Mouse (Mus musculus): ENCODE measurements around the gene Tmbim1. TPM values are rescaled to one million over a fixed set of nuclear protein-coding genes. Genes with fewer than 3 reads are reported as not detected.
"Not testable (repeated sequence)": the region's sequence is repeated elsewhere in the genome, so short reads cannot be mapped to it uniquely, and the experiment has no call there.

The Tmbim1 gene
- total RNA-seq, 2 experiments from 2014 or later = 19.5 to 19.7 TPM

DNA sequence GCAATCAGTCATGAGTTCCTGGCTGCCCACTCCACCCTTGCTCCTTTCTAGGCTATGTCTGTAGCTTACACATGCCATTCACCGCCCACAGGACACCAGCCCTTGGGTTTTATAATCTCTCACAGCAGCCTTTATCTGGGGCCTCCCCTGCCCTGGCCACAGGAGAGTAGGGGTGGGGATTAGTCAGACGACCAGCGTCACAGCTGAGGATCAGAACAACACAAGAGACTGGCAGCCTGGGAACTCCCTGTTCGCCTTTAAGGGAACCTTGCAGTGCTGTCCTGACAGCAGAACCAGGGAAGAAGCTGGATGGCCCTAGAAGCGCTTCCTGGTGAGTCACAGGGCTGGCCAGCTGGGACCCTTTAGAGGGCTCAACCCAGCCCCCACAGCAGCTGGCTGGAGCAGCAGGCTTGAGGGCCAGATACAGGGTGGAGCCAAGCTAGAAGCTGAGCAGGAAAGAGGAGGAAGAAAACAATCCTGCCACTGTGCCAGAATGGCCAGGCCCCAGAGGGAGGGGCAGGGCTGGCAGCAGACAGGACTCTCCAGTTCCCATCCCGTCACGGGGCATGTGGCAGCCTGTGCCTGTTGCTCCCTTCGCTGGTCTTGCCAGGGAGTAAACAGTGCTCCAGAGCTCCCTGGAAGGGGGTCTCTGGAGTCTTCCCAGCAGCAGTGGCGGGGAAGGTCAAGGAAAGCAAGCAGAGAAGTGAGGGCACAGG, 9.8 kb downstream of the Tmbim1 start:
- peak; percentile 80 to 93 for DNase-seq (ENCODE audit: low spot score in 2 of 2)

DNA sequence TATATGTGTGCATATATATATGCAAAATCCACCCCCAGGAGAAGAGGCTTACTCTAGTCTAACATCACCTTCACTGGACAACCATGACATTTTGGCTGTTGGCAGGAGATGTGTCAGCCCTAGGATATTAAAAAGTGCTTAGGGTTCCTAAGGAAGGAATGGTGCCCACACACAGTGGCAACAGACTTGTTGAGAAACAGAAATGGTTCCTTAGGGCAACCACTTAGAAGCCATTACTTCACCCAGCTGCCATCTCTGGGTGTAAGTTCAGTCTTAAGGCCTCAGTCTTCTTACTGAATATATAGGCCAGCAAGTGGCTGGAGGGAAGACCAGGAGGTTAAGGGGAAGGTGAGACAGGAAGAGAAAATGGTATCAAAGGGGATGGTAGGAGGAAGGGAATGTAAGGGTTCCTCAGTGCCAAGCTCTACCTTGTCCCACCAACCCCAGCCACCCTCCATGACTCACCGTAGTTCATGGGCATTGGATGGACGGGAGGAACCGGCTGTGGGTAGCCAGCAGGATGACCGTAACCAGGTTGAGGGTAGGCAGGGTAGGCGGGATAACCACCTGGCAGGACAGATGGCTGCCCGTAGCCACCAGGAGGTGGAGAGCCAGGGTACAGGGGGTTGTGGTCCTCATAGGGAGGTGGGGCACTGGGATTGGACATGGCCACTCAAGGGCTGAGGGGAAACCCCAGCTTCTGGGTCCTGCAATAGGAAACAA, 10.5 kb downstream of the Tmbim1 start:
- DNase-seq (ENCODE audit: low spot score in 2 of 2) = no peak

DNA sequence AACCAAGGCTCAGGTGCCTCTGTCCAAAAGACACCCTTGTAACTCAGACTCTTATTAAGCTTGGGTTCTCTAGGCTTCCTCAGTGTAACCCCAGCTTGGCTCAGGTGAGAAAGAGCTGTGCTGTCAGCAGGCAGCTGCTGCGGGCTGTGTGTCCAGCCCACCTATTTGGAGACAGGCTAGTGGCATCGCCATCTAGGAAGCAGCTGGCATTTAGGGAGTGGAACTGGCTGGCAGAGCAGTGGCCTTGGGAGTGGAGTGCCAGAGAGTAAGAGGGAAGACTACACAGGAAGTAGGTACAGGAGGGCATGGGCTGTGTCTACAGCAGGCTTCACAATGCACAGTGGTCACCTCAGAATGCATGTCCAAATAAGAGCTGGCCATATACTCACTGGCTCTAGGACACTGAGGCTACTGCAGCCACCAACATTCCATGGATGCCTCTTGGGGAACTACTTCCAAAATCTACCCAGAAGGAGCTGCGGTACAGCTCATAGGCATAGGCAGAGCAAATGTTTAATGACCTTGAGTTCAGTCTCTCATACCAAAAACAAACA, 11.3 kb downstream of the Tmbim1 start:
- no peak for DNase-seq (ENCODE audit: low spot score in 2 of 2)

DNA sequence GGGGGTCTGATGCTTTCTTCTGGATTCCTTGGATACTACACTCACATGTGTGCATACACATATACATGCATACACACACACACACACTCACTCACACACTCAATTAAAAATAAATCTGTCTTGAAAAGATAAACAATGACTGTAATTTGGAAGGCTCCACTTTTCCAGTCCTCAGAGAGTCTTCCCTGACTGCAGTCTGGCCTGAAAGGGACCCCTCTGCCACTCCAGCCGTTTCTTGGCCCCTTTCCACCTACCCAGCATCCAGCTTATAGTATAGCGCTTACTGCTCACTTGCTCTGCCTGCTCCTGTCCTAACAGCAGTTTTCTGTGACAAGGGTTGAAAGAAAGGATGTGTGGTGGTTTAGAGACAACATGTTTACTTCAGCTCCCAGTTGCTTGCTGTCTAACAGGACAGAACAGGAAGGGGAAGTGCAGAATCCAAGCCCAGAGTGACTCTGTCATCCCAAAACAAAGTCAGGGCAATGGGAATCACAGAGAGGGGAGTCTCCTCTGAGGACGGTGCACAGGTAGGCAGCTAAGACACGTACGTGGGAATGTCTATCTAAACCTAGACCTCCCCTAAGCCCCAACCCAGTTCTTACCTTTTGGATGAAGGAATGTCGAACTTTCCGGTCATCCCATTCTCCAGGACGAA, 12.0 kb downstream of the Tmbim1 start:
- no peak for DNase-seq (ENCODE audit: low spot score in 2 of 2)

DNA sequence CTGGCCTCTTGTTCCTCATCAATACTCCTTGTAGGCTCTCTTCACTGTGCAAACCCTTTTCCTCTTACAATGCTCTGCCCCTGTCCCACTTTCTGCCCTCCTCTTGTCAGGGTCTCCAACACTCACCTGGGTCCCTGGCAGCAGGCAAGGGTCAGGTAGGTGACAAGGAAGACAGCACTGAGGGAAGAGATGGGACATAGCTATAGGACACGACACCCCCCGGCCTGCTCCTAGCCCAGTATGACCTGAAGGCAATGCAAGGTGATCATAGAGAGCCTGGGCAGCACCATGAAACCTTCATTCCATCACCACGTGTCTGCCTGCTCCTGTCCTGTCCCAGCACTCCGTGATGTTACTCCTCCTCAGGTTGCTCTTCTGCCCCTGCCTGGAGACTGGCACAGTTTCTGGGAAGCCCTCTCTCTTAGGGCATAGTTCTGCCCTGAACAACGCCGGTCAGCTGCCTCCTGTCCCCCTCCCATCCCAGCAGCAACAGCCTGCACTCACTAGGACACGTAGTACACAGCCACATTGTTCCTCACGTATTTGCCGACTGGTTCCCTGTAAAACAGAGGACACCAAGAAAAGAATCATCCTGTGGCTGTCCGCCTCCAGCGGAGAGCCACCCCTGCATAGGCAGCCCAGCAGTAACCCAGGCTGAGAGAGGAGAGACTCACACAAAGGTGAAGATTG, 12.9 kb downstream of the Tmbim1 start:
- no peak for DNase-seq (ENCODE audit: low spot score in 2 of 2)

DNA sequence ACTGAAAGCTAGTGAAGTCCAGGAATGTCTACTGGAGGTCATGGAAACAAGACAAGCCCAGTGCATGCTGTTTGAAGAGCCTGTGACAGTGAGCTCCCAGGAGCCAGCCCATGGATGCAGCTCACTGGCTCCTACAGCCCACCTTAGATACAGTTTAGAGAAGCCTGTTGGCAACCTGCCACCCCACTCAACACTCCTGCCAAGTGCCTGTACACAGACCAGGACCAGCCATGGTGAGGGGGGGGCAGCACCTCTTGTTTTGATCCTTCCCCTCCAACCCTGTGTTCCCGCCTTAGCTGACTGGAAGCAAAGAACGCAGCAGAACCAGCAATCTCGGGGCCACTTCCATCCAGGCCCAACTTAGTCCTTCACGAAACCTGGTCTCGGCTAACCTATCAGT, 15.3 kb downstream of the Tmbim1 start:
- no peak for DNase-seq (ENCODE audit: low spot score in 2 of 2)

DNA sequence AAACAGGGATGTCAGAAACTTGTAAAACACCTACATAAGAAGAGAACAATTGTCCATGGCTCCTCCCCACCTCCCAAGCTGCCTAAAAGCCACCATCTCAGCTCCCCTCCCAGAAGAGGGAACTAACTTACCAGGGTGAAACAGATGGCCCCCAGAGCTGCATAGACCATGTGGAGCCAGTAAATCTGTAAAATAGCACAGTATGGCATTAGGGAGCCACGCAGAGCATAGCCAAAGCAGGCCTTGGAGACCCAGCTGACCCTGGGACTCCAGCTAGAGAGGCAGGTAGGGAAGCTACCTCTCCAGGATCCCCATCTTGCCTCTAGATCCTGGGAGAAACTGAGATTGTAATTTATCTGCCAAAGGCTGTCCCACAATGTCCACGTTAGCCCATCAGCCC, 15.7 kb downstream of the Tmbim1 start:
- DNase-seq (ENCODE audit: low spot score in 2 of 2) = no peak

DNA sequence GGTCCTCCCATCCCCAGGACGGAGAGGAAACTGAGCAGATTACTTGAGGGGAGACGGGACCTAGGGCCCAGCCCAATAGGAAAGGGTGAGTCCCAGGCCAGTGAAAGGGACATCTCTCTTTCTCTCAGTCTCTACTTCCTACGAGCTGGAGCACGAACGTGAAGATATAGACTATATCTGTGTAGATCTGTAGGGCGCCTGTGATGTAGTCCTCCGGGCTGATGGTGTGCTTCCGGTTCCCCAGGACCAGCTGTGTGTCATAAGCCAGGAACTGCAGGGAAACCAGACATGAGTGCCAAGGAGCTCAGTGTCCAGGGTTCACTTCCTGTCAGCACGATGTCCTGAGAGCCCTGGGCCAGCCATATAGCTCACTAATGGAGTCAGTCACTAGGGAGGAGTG, 16.2 kb downstream of the Tmbim1 start:
- DNase-seq (ENCODE audit: low spot score in 2 of 2) = no peak

DNA sequence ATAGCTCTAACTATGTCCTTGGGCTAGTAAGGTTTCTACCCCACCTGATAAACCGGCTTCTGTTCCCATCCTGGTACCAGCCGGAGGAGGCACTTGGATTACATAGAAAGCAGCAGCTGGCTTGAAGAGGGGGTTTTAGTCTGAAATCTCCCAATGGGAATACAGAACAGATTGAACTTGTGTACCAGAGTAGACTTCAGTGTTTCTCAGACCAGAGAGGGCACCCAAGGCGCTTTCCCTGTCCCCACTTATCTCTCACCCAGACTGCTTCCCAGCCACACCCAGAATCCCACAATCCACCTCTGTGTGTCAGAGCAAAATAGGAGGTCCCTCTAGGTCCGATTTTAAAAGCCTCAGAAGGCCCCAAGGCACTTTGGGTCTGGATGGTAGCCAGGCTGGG, 17.1 kb downstream of the Tmbim1 start:
- no peak for DNase-seq (ENCODE audit: low spot score in 2 of 2)

DNA sequence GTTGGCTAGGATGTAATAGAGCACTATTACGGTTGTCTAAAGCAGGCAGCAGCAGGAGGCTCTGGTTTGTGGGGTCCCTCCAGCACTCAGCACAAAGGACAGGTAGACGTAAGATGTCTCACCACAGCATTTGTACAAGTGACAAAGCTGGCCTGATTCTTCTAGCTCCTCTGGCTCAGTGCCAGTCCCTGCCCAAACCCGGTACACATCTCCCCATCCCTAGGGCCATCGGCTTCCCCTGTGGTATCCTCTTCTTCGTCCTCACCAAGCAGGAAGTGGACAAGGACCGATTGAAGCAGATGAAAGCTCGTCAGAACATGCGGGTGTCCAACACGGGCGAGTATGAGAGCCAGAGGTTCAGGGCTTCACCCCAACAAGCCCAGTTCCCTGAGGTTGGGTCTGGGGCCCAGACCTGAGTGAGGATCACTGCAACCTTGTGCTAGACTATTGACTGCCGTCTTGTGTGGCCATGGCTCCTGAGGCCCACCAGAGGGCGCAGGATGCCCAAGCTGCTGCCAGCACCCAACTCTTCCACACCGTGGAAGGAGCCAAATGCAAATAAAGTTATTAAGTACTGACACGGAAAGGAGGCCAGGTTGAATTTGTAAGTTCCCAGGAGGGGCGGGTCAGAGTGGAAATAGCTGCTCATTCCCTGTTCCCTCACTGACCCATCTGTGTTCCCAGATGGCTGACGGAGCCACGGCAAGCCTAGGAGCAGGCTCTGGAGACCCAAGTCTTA, 18.4 kb downstream of the Tmbim1 start:
- DNase-seq (ENCODE audit: low spot score in 2 of 2) = not testable (repeated sequence)

DNA sequence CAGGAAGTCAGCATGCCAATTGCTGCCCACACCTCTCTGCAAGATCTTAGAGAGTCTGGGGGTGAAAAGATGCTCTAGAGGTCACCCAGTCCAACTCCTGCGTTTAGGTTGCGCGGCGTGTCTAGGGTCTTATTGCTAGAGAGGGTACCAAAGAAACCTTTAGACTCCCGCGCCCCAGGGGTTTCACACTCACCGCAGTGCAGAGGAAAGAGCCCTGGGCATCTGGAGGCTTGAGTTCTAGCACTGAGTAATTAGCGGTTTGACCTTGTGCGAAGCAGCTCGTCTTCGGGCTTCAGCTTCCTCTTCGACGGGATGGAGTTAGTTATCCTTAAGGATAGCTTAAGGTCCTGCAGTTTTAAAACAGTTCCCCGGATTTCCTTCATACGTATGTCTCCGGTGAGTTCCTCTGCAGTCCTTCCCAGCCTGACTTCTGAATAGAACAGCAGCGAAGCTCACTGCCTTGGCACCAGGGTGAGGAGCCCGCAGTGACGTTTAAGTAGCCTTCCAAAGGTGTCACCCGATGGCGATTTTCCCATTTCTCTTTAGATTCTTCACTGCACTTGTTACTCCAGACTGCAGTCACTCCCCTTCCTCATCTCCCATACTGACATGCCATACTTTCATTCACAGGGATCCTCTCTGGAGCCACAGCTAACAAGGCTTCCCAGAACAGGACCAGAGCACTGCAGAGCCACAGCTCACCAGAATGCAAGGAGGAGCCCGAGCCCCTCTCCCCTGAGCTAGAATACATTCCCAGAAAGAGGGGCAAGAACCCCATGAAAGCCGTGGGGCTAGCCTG, 20.0 kb downstream of the Tmbim1 start:
- DNase-seq (ENCODE audit: low spot score in 2 of 2) = no peak

DNA sequence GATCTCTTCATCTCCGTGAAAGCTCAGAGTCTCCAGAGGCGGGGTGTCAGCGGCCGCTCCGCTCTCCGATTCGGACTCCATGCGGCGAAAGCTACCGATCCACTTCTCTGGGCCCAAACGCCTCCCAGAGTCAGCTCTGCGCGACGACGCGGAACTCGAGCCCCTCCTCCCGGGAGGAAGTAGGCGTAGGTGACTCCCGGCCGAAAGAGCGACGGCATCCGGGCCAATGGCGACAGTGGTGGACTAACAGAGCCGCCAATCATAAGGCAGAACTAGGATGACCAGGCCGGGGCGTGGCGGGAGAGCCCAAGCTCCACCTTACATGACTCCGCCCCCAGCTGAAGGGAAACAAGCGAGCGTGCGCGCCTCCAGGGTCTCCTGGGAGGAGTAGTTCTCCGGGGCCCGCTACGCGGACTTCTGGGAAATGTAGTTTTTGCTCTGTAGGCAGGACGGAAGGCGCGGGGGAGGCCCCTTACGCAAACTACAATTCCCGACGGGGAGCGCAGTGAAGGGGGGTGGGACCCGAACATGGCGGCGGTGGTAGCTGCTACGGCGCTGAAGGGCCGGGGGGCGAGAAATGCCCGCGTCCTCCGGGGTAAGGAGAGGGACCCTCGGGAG, 20.8 kb downstream of the Tmbim1 start, which contains the start of the genes Aamp and Pnkd:
TSS of gene Aamp (minus strand) at position 196 of the 618 bp plus-strand sequence.
TSS of gene Pnkd (plus strand) at position 388 of the 618 bp plus-strand sequence.
- peak; percentile 99 to 100 for DNase-seq (ENCODE audit: low spot score in 2 of 2)

DNA sequence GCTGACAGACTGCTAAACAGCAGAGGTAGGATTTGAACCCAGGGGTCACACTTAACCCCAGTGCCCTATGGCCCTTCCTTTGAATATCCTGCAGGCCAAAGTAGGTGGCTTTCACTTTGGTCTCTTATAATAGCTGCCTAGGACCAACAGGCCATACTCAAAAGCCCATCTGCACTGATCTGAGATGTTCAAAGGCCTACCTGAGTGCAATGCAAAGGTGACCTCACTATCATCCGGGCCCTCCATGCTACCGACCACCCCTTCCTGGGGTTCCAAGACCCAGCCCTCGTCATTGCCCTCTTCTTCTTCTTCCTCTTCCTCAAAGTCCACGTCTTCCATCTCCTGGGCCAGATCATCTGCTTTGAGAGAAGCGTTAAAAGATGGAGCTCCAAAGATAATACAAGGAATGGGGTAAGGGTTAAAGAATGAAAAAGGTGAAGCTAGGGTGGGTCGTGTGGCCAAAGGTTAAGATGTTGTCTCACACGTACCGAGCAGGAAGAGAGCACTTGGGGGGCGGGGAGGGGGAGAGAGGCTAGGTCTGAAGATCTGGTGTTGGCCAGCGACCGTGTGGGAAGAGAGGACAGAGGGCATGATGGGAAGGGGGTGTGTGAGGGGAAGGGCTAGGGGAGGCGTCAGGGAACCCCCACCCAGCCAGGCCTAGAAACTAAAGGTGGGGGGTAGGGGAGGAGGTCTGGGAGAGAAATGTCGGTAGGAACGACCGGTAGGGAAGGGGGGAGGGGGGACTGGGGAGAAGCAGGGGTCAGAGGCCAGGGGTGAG, 21.5 kb downstream of the Tmbim1 start:
- DNase-seq (ENCODE audit: low spot score in 2 of 2) = peak in 1 of 2 experiments; percentile 62

DNA sequence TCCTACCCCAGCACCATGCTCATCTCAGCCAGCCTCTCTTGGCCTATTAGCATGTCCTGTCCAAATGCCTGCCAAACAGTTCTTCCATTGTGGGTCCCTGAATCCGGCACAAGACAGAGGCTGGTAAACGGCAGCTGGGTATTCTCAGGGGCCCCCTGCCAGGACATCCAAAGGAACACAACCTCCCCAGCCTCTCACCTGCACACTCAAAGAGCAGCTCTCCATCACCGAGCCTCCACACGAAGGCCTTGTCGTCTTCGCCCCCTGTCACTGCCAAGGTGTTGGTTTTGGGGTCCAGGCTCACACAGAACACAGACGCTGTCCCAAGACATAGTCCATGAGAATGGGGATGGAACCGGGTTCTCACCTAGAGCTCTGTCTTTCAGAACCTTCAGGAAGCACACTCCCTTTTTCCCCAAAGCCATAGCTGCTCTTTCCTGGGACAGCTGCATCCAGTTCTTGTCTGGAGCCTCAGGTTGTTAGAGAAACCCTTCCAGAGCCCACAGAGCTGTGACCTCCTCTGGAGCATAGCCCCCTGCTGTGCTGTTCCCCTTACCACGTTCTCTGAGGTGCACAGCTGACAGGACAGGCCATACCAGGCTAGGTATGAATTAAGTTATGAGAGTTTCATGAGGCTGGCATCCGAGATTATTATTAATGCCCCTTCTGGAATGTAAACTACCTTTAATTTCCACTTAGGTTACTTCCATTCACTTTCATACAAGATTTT, 22.4 kb downstream of the Tmbim1 start:
- DNase-seq (ENCODE audit: low spot score in 2 of 2) = no peak

DNA sequence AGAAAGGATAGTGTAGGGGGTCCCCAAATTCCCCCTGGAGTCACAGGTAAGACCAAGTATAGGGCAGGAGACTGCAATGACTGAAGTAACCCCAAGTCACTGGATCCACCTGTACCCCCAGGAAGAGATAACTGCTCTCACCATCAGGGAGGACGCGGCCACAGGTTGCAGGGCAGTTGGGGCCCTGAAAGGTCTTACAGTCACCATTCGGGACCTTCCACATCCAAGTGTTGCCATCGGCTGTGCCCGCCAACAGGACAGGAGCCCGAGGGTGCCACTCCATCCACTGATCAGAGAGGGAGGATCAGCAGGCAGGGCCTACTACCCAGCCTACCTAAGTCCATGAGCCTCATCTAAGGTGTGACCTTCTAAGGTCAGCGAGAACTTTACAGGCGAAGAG, 23.5 kb downstream of the Tmbim1 start:
- DNase-seq (ENCODE audit: low spot score in 2 of 2) = no peak

DNA sequence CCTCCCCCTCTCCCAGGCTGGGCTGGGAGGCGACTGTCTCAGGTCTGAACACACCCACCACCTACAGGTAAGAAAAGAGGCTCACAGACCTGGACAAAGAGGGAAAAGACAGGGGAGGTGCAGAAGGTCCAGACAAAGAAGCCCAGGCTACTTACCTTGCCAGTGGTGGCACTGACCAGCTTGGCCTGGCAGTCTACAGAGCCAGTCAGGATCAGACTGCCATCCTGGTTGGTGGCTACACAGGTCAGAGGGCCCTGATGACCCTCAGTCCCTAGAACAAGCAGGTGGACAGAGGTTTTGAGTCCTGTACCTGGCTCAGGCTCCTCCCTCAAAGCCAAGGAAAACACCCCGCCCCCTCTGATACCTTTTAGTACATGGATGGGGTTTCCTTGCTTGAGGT, 24.1 kb downstream of the Tmbim1 start:
- DNase-seq (ENCODE audit: low spot score in 2 of 2) = no peak

DNA sequence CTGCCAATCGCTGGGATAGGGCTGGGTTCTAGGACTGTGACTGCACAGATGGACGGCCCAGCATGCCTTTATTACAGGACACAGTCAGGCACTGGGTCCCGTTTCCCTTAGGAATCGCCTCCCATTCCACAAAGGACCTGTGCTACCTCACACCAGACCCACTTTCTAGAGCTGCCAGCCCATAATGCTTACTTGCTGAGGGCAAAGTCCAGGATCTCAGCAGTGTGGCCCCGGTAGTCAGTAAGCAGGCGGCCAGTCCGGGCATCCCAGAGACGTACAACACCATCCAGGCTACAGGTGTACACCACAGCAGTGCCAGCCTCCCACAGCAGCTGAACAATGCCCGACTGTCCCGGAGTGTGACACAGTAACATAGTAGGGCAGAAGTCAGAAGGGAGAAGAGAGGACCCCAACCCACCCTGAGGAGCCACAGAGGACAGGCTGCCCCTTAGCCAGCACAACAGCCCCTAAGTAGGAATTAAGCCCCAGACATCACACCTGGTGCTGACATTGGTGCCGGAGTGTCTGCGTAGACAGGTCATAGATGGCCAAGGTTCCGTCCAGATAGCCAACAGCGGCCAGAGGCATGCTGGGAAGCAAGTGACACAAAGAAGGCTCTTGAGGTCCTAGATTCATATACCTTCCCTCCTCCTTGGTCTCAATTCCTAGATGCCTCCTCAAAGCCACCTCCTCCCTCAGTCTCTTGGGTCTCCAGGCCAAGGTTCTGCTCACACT, 24.7 kb downstream of the Tmbim1 start:
- DNase-seq (ENCODE audit: low spot score in 2 of 2) = no peak
